Mouse (Mus musculus) layer of hippocampus, postnatal 10 days (tissue): ENCODE data around the gene Msantd1. TPM values are rescaled to one million over a fixed set of nuclear protein-coding genes. Genes with fewer than 3 reads are reported as not detected.
"Not testable (repeated sequence)": the region's sequence is repeated elsewhere in the genome, so short reads cannot be mapped to it uniquely, and the experiment has no call there.

Source experiments
- DNase-seq, 2 experiments: peaks; one replicate each; pipeline ENCODE4 v3.0.0; 2021; ENCODE audit warnings: low spot score in 2 of 2
- long read RNA-seq: library from polyadenylated mRNA; stranded (forward); transcript quantifications from one replicate; pipeline ENCODE4 v2.0.0, GENCODE M21; 2023
- total RNA-seq, 2 experiments: library from RNA; stranded (reverse); gene quantifications; 2 replicates each; pipeline ENCODE4 v1.2.3; 2021

Msantd1 gene
- total RNA-seq: 10 to 100 TPM; 10.2 to 10.9 TPM
- long read RNA-seq, partial matches to known transcripts: 0 of 8 reads
- long read RNA-seq, other reads (novel, unspliced or antisense): 4 of 8 reads

DNA sequence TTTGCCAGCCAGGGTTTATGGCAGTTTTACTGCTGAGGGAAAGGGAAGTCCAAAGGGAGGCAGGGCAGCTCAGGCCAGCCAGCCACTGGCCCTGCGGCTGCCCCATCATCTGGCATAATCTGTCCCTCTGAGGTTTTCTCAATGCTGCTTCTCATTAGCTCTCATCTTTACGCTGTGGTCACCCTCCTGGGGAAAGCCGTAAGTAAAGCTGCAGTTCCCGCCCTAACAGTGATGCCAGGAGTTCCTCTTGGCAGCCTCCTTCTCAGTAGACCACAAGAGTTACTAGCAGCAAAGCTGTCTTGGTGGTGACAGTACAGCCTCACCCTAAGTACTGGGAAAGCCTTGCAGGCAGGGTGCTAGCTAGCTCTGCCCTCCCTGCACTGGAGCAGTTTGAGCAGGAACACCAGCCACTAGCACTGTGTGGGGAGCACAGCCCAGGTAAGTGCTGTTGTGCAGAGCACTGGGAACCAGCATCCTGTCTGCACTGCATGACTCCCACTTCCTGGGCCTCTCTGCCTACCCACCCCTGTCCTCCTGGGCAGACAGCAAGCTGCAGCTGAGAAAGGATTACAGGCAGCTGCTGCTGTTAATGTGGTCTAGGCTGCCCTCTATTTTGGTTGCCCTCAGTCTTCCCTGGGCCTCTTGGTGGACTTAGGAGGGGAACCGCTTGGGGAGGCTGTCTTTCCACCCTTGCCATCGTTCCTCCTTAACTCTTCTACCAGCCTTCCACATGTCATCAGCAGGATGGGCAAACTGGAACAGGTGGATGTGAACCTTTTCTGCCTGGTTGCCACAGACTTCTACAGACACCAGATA is at the start of gene Msantd1:
Gene Msantd1 (plus strand): TSS at position 103 of the 816 bp plus-strand sequence.
- no peak for DNase-seq

DNA sequence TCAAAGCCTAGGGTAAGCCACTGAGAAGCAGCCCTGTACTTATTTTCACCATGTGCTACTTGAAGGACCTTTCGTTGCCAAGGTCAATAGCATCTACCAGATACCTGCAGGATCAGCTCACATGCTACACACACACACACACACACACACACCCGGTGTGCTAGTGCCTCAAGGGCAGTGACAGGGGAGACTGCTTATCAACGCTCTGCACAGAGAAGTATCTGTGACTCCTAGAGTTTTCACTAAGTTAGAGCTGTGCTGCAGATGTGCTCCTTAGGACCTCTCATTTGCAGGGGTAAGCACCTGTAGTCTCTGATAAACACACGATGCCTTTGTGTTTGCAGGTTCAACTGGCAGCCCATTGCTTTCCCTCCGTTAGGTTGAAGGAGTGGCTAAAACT is 42.4 kb upstream of the Msantd1 start:
- no peak for DNase-seq

- not testable (repeated sequence) for DNase-seq
These were observed 27.5 kb upstream of the Msantd1 start for GRCm38 (mm10) chr5:34880307-34880706.

GRCm38 (mm10) chr5:34881023-34881422 is 26.8 kb upstream of the Msantd1 start:
- no peak for DNase-seq

DNA sequence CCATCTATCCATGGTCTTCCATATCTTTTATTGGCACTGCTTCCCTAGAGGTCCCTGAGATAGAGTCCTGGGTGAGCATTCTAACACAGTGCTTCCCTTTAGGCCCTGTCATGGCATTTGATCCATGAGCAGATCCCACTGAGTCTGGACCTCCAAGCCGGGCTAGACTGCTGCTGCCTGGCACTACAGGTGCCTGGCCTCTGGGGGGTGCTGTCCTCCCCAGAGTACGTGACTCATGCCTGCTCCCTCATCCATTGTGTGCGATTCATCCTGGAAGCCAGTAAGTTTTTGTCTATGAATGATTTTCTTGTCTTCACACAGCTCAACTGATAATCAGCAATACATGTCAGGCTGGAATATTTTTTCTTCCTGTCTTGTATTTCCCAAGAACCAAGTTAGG is 22.6 kb upstream of the Msantd1 start:
- no peak for DNase-seq

DNA sequence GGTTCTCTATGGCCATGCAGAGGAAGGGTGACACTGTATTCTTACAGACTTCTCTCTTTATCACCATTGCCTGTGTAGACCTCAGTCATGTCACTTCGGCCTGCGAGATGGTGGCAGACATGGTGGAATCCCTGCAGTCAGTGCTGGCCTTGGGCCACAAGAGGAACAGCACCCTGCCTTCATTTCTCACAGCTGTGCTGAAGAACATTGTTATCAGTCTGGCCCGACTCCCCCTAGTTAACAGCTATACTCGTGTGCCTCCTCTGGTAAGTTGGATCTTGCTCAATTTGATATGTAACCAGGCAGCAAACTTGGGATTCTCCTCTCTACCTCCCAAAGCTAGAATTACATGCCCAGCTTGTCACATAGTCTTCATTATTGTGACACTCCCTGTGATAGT is 18.6 kb upstream of the Msantd1 start:
- no peak for DNase-seq

- DNase-seq: no peak
These were observed 10.9 kb upstream of the Msantd1 start for GRCm38 (mm10) chr5:34896697-34897453.

DNA sequence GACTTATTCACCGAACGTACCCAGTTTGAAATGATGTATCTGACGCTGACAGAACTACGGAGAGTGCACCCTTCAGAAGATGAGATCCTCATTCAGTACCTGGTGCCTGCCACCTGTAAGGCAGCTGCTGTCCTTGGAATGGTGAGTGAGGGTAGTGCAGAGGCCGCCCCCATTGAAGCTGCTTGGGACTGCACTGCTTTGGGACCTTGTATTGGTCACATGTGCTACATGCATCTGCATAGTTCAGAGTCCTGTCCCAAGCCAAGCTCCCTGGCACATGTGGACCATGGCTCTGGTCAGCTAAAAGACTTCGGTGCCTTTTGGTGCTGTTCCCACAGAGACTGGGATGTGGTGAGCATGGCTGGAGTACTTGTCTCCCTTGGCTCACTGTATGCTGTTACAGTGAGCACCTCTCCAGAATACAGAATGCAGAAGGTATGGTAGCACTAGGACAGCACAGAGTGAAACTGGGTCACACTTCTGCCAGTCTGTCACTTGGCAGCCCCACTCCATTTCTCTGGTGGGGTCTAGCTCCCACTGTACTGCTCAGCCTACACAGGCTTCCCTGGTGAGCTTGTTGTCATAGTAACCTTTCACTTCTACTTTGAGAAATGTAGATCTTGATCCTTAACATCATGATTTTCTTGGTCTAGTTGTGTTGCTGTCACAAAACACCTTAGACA is 7.9 kb upstream of the Msantd1 start:
- DNase-seq: no peak

DNA sequence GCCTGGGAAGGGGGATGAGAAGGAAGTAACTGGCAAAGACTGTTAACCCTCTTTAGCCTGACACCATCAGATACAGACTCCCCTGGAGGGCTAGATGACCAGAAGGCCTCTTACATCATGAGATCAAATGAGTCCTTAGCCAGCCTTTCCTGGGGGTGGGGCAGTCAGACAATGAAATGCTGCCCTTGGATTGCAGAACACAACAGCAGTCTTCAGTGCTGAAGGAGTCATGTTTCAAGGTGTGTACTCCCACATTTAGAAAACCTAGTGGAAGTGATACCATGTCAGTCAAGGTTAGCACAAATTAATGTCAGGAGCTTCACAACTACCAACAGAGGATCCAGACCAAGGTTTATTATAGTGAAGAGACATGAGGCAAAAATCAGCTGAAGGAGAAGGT is 5.4 kb upstream of the Msantd1 start:
- DNase-seq: no peak

DNA sequence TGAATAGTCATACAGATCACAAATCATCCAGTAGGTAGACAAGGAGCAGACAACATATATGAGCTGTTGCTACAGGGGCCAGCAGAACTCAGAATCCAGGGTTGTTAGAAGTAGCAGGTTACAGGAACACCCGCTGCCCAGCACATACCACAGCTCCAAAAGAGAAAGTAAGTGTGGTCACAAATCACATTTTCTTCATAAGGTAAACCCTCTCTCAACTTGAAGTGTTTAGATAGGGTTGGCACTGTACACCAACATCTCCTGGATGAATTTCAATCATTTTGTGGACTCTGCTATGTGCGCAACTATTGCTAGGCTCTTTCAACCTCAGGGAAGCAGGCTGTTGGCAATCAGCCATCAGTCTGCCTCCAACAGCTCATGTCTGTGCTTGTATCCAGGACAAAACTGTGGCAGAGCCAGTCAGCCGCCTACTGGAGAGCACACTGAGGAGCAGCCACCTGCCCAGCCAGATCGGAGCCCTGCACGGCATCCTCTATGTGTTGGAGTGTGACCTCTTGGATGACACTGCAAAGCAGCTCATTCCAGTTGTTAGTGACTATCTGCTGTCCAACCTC is 4.9 kb upstream of the Msantd1 start:
- peak; percentile 72 to 74 for DNase-seq

- DNase-seq: no peak
These were observed 3.4 kb upstream of the Msantd1 start for GRCm38 (mm10) chr5:34904412-34904811.

DNA sequence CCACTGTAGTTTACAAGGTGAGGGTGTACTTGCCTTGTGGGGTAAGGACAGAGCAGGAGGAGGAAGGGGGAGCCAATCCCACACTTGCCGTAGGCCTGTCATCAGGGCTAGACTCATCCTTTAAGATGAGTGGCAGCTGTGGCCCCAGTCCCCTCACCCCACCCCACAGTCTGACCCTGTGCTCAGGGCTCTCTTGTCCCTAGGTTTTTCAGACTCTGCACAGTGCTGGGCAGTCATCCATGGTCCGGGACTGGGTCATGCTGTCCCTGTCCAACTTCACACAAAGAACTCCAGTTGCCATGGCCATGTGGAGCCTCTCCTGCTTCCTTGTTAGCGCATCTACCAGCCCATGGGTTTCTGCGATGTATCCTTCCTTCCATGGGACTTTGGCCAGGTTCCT is 582 bp upstream of the Msantd1 start:
- no peak for DNase-seq

DNA sequence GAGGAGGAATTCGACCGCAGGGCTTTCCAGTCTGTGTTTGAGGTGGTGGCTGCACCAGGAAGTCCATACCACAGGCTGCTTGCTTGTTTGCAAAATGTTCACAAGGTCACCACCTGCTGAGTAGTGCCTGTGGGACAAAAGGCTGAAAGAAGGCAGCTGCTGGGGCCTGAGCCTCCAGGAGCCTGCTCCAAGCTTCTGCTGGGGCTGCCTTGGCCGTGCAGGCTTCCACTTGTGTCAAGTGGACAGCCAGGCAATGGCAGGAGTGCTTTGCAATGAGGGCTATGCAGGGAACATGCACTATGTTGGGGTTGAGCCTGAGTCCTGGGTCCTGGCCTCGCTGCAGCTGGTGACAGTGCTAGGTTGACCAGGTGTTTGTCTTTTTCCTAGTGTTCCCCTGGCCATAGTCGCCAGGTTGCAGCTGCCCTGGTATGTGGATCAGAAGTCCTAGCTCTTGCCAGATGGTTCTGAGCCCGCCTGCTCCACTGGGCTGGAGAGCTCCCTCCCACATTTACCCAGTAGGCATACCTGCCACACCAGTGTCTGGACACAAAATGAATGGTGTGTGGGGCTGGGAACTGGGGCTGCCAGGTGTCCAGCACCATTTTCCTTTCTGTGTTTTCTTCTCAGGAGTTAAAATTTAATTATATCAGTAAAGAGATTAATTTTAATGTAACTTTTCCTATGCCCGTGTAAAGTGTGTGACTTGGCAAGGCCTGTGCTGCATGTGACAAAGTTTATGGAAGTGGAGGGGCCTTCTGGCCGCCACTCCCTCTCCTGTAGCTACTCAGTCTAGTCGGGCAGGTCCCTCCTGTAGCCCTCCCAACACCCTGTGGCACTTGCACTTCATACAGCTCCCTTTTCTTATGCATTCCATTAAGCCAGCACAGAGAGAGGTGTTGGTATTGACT is 1.2 kb downstream of the Msantd1 start:
- no peak for DNase-seq

DNA sequence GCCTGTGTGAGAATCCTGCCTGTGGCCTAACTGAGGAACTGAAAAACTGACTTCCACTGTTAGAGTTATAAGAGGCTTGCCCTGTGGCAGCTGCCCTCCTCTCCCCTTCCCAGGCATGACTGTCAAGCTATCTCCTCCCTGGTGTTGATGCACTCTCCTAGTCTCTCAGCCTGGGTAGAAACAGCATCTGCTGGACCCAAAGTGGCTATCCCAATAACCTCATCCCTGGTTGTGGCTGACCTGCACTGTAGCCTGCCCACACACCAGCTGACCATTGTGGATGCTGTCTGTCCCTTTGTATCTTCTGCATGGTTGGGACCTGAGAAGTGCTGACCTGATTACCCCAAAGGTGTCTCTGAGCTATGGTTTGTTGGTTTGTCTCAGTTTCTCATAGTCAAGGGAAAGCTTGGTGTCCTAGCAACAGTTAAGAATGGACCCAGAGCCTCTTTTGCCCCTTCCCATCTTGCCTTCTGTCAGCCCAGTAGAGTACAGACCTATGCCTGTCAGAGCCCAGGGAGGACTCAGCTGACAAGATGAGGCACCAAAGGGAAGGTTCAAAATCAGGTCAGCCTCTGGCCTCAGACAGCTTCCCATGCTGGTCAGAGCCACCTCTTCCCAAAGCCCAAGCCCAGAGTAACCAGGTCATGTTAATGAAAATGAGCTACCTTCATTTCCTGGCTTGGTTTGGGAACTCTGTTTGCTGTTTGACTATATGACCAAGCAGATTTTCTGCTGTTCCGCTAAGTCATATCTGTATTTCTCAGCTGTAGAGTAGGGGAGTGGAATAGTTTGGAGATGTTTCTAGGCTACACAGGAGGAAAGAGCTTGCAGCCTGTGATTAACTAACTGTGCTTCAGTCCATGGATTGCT is 2.1 kb downstream of the Msantd1 start:
- no peak for DNase-seq

- DNase-seq: no peak
These were observed 2.6 kb downstream of the Msantd1 start for GRCm38 (mm10) chr5:34910504-34910815.

GRCm38 (mm10) chr5:34915801-34916200 is 8.0 kb downstream of the Msantd1 start:
- peak; percentile 86 to 90 for DNase-seq

GRCm38 (mm10) chr5:34917234-34917655 is 9.4 kb downstream of the Msantd1 start:
- DNase-seq: peak in 1 of 2 experiments; percentile 51

DNA sequence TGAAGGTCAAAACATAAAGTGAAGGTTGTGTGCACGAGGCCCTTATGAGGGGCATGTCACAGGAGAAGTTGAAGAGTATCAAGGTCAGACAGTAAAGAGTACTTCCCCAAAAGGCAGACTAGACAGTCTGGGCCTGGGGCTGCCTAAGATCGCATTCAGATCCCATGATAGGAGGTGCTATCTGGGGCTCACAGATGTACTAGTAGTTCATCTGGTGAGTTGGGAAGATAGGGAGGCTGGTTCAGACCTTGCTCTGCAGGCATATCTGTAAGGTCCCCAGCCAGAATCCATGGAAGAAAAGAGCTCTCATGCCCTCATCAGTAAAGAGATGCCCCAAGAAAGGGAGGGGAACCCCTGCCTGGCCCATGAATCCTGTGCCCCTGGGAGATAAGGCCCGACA is 11.0 kb downstream of the Msantd1 start:
- DNase-seq: no peak

DNA sequence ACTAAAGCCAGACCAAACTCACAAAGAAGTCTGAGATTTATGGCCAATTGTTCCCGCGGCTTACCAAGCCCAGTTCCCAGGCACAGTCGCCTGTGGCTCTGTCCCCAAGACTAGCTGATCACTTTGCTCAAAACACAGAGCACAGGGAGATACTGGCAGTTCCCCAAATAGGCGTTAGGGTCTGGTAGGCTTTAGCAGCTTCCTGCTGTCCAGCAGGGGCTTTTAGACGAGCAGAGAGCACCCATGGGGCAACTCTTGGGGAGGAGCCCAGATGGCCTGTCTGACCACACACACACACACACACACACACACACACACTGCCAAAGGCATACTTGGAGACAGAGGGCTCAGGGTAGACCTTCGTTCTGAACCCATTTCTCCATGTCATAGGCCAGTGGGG is 14.7 kb downstream of the Msantd1 start:
- DNase-seq: no peak

DNA sequence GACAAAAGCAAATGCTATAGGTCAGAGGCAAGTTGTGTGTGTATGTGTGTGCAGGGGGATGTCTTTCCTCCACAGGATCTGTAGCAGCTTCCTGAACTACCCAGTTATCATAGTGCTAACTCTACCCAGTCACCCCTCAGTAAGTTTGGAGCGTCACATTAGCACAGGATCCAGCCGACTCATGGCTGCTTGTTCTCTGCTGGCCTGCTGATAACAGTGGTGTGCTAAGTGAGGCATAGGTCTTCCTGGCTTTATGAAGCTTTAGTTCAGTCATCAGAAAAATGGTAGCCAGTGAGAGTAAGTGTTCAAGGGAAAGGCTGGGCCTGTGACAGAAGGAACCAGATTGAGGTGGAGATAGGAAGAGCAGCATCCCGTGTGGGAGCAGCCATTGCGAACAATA is 16.1 kb downstream of the Msantd1 start:
- no peak for DNase-seq
